Mouse (Mus musculus): ENCODE results near the gene Coq8a.

DNA sequence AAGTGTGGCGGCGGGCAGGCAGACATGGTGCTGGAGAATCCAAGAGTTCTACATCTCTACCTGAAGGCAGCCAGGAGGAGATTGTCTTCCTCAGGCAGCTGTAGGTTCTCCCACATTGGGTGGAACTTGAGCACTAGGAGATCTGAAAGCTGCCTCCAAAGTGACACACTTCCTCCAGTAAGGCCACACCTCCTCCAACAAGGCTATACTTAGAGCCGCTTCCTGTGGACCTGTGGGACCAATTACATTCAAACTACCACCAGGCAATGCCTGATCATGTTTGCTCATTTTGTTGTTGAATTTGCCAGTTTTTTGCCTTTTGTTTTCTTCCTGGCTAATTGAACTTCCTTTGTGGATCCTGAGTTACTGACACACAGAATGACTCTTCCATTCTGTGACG, 51.4 kb downstream of the Coq8a start:
- TF ChIP-seq CTCF (IDR thresholded peaks at IDR 0.05; ENCODE audit: insufficient read depth, low read depth, low read length) (no peak), POLR2A (IDR thresholded peaks at IDR 0.05; ENCODE audit: insufficient read depth, low read depth, low read length) (no peak)
